Mouse (Mus musculus) gastrocnemius, postnatal 4 days (tissue): ENCODE results near the gene Glp1r. TPM values are rescaled to one million over a fixed set of nuclear protein-coding genes. Genes with fewer than 3 reads are reported as not detected.

Experiments used
- DNase-seq, 2 experiments: peaks; one replicate each; pipeline ENCODE4 v3.0.0; 2021 to 2022; ENCODE audit warnings: low spot score in 2 of 2, mixed read lengths in 2 of 2
- long read RNA-seq, 2 experiments: library from polyadenylated mRNA; stranded (forward); transcript quantifications; one replicate each; pipeline ENCODE4 v2.0.0; 2021
- total RNA-seq, 2 experiments: library from RNA; stranded (reverse); gene quantifications; 2 replicates each; pipeline ENCODE4 v1.2.3; 2021

Gene Glp1r
- under 1 TPM in 1 of 2 experiments, not detected in 1; 0.05 TPM for total RNA-seq
- long read RNA-seq, experiment 1 = 0 reads
- long read RNA-seq, experiment 2 = 0 reads

GRCm38 (mm10) chr17:30901627-30902026 lies at the start of gene Glp1r:
TSS of gene Glp1r (plus strand) at chr17:30901817.
- no peak for DNase-seq

- DNase-seq = no peak
These were observed 49.3 kb upstream of the Glp1r start for GRCm38 (mm10) chr17:30852345-30852744.

GRCm38 (mm10) chr17:30857347-30857746 lies 44.3 kb upstream of the Glp1r start:
- DNase-seq = no peak

GRCm38 (mm10) chr17:30858586-30859259 lies 42.9 kb upstream of the Glp1r start:
- no peak for DNase-seq

GRCm38 (mm10) chr17:30859989-30860585 lies 41.5 kb upstream of the Glp1r start:
- no peak for DNase-seq

GRCm38 (mm10) chr17:30860606-30861005 lies 41.0 kb upstream of the Glp1r start:
- no peak for DNase-seq

GRCm38 (mm10) chr17:30866281-30866680 lies 35.3 kb upstream of the Glp1r start:
- DNase-seq = no peak

- DNase-seq = no peak
These were observed 34.7 kb upstream of the Glp1r start for GRCm38 (mm10) chr17:30866966-30867365.

GRCm38 (mm10) chr17:30871040-30871439 lies 30.6 kb upstream of the Glp1r start:
- DNase-seq = no peak

- DNase-seq = no peak
These were observed 27.3 kb upstream of the Glp1r start for GRCm38 (mm10) chr17:30874276-30874675.

- DNase-seq = no peak
These were observed 24.2 kb upstream of the Glp1r start for GRCm38 (mm10) chr17:30877456-30877855.

- no peak for DNase-seq
These were observed 23.0 kb upstream of the Glp1r start for GRCm38 (mm10) chr17:30878626-30879025.

- no peak for DNase-seq
These were observed 21.2 kb upstream of the Glp1r start for GRCm38 (mm10) chr17:30880391-30880790.

- no peak for DNase-seq
These were observed 20.6 kb upstream of the Glp1r start for GRCm38 (mm10) chr17:30881001-30881400.

GRCm38 (mm10) chr17:30882206-30882605 lies 19.4 kb upstream of the Glp1r start:
- no peak for DNase-seq

GRCm38 (mm10) chr17:30883534-30883933 lies 18.1 kb upstream of the Glp1r start:
- no peak for DNase-seq

- no peak for DNase-seq
These were observed 9.5 kb upstream of the Glp1r start for GRCm38 (mm10) chr17:30892086-30892485.

GRCm38 (mm10) chr17:30892730-30893129 lies 8.9 kb upstream of the Glp1r start:
- DNase-seq = no peak

- no peak for DNase-seq
These were observed 4.5 kb upstream of the Glp1r start for GRCm38 (mm10) chr17:30897075-30897474.

GRCm38 (mm10) chr17:30904096-30904495 lies 2.5 kb downstream of the Glp1r start:
- no peak for DNase-seq

- no peak for DNase-seq
These were observed 6.0 kb downstream of the Glp1r start for GRCm38 (mm10) chr17:30907577-30907976.

GRCm38 (mm10) chr17:30910866-30911731 lies 9.5 kb downstream of the Glp1r start:
- no peak for DNase-seq
